Mouse (Mus musculus) testis, adult 2 months (tissue): ENCODE measurements at regions not wholly inside any gene's neighbourhood (a gene's known extent, or its start where the extent isn't known, plus 50 kb on each side); places are given as distances from the start of the nearest gene placed in this dataset.

Experiments used
- CTCF ChIP-seq: fragments of 200-500 bp; IDR thresholded peaks from 2 replicates; pipeline ENCODE4 v1.5.1; 2012; ENCODE audit warnings: low read depth, mild to moderate bottlenecking, inconsistent platforms, low read length, moderate library complexity; ENCODE audit not compliant: control insufficient read depth, insufficient read depth, insufficient replicate concordance
- POLR2A ChIP-seq: fragments of 200-500 bp; IDR thresholded peaks from 2 replicates; pipeline ENCODE4 v1.6.1; 2012; ENCODE audit warnings: low read depth, mild to moderate bottlenecking, inconsistent platforms, low read length, moderate library complexity; ENCODE audit not compliant: control insufficient read depth

DNA sequence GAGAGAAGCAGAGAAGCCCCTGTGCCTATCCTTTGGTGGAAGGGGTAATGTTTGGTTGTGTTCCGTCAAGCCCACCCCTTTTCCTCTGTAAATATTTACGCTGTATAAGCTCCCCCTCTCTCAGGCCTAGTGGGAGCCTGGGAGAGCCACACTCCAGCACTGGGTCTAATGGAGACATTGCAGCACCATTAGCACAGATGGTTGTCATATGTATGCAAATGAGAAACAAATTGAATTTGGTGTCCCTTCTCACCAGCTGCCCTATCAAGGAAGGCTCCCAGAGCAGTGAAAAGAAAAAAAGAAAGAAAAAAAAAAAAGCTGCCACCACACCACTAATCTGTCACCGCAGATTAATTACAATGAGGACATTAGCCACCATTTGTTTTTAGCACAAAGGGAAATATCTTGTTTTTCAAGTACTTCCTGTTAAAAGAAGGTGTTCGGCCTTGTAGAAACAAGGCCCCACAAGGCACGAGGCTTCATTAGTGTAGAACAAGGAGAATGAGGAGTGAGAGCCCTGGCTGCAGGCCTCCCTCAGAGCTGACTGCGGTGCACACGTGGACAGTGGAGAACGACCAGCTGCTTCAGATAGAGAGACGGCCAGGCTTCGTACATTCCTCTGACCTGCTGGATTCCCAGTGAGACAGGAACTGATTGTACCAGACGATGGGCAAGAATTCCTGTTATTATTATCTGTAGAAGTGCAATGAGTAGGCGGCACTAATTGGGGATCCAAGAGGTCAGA is 156.7 kb upstream of the Hs3st3a1 start:
- TF ChIP-seq CTCF: no peak
- no peak for TF ChIP-seq POLR2A
